Mouse (Mus musculus): ENCODE data around the gene Insl6.

The Insl6 gene

DNA sequence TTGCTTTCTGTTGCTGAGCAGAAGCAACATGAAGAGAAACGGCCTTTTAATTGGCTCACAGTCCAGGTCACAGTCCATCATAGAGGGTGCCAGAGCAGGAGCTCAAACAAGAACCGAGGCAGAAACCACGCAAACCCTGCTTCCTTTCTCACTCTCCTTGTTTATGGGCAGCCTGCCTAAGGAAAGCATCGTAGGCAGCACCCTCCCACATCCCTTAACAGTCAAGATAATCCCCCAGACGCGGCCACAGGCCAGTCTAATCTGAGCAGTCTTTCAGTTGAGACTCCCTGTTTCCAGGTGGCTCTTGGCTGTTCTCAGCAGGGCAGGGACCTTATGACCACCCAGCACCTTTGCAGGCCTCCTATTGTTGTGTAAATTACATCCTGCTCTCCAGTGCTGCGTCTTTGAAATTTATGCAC lies 39.7 kb downstream of the Insl6 start:
- DNase-seq: no peak

DNA sequence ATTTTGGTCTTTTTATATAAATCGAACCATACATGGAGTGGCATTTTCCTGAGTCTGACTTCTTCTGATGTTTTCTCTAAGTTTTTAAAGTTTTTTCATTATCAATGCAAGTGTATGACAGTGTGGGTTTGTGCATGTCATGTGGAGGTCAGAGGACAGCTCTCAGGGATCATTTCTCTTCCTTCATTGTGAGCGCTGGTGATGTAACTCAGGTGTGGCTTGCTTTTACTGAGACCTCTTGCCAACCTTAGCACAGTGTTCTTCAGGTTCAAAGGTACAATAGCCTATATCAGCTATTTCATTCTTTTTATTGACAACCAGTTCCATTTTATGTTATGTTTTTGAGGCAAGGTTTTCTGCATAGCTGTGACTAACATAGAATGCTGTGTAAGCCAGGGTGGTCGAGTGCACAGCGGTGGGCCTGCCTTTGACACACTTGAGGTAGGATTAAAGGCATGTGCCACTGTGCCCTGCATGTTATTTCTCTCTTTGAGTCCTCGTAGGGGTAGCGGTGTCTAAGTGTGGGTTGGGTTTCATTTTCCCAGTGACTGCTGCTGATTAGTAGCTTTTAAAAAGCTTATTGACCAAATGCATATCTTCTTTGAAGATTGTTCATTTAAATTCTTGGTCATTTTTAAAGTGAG lies 46.1 kb downstream of the Insl6 start:
- DNase-seq: no peak

DNA sequence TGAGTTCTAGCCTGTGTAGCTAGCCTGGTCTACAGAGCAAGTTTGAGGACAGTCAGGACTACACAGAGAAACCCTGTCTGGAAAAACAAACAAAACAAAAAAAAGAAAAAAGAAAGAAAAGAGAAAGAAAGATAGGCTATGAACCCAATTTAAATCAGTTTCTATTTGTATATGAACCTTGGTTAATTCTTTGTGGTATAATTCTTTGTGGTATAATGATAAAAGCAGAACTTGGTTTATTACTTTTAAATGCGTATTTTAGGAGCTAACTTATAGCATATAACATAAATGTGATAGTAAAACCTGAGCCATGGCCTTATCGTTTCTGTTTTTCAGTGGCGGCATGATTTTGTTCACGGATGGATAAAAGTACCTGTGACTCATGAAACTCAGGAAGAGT lies 48.7 kb downstream of the Insl6 start:
- DNase-seq: no peak

DNA sequence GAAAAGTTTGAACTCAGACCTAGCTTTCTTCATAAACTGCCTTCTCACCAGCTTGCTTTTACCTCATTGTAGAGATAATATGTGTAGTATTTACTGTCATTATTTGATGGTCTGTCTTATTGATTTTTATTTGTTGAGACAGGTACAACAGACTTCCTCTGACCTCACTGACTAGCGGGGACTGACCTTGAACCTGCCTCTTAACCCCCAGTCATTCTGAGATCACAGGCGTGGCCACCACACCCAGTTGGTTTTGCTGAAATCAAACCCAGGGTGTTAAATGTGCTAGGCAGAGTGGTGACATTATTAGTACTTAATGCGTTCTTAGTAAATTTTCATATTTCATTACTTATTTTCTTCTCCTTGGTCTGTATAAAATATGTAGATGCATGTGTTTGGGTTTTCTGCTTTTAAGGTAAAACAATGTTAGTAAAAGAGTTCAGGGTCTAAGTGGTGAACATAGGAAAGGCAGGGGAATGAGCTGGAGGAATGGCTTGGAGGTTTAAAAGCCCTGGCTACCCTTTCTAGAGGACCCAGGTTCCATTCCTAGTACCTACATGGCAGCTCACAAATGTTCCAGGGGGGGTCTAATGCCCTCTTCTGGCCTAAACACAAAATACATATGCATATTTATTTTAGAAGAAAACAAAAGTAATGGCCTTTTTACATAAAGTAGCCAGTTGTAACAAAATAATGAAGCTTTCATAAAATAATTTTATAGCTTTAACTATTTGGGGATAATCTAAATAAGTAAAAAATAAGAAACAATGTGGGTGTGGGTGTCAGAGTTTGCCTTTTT lies 52.9 kb downstream of the Insl6 start:
- DNase-seq: peak; percentile 11

Data from thymus, postnatal 14 days (tissue).